Mouse (Mus musculus): ENCODE measurements around the gene Tcte2. TPM values are rescaled to one million over a fixed set of nuclear protein-coding genes. Genes with fewer than 3 reads are reported as not detected.

Gene Tcte2
- total and polyA plus RNA-seq, 3 experiments, result 0.17 TPM; not detected in 2

DNA sequence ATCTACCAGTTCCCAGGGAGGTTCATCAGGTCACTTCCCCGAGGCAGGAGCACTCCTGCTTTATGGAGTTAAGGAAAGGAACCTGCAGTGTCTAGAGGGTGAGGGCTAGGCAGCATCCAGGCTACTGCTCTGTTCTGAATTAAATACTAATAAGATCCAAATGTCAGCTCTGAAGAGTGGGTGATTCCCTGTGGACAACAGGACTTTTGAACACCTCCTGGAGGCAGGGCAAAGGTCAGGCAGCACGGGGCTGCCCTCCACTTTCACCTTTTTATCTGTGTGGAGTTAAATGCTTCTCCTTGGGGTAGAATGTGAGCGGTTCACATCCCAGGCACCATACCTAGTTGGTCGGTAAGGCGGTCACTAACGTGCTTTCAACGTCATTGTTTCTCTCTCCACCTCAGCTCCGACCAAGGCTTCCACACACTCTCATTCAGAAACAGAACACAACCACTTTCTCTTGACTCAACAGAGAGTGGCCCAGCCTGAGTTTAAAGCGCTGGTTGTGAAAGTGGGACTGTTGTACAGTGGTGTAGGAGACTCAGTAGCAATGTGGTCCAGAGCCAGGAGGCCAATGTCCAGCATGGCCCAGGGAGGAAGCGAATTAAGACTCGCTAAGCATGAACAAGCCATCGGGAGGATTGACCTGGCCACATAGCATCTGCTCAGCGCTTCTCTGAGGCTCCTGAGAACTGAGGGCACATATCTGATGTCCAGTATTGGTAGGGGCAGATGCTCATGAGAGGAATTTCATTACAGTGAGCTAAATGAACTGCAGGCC, 98.0 kb downstream of the Tcte2 start:
- Histone ChIP-seq H3K79me2 (replicated peaks; ENCODE audit: control insufficient read depth, extremely low read depth, insufficient read depth, poor library complexity, severe bottlenecking) (no peaks in the 10 kb centered on the region), H3K9ac (ENCODE audit: insufficient read depth, low read depth) (no peak overlapping the region), H3K4me1 (ENCODE audit: control insufficient read depth in 1 of 2, insufficient read depth in 2 of 2) (peaks cover 9 to 56% of the 10 kb centered on the region in 2 experiments; a peak in 3 of 4 replicates), H3K9me3 (replicated peaks; ENCODE audit: low read length) (no peaks in the 10 kb centered on the region), H3K4me3 (replicated peaks in 1 of 3; ENCODE audit: low read depth in 2 of 3, low read length in 2 of 3, poor library complexity in 1 of 3) (no peak overlapping the region), H3K27me3 (replicated peaks) (no peaks in the 10 kb centered on the region), H3K4me2 (ENCODE audit: insufficient read depth, low read depth, poor library complexity, severe bottlenecking) (no peak overlapping the region), H3K27ac (ENCODE audit: insufficient read depth, low read depth) (no peak overlapping the region), H3K36me3 (replicated peaks in 1 of 2; ENCODE audit: control insufficient read depth in 1 of 2, insufficient read depth in 1 of 2, low read length in 1 of 2) (no peaks in the 10 kb centered on the region)
- DNase-seq (ENCODE audit: extremely low read depth), result no peak
- TF ChIP-seq UBTF (IDR thresholded peaks at IDR 0.05; ENCODE audit: low read depth, low read length), result no peak
- TF ChIP-seq SIN3A (IDR thresholded peaks at IDR 0.05; ENCODE audit: low read length), result no peak
- no peak for TF ChIP-seq USF1 (IDR thresholded peaks at IDR 0.05; ENCODE audit: low read depth, low read length)
- no peak for TF ChIP-seq MAFK (IDR thresholded peaks at IDR 0.05; ENCODE audit: insufficient replicate concordance, low read length)
- TF ChIP-seq USF2 (conservative IDR thresholded peaks at IDR 0.05; ENCODE audit: low read depth, low read length), result no peak
- TF ChIP-seq NRF1 (IDR thresholded peaks at IDR 0.05; ENCODE audit: low read depth, low read length), result no peak
- in situ Hi-C loops (cut with MboI; ENCODE audit: low pct_ligation_motif_present, low pct_unique_long_range_greater_than_20kb, low sequenced_read_pairs) (no loop called here), dilution Hi-C loops (cut with MboI; ENCODE audit: extremely low pct_ligation_motif_present, extremely low pct_unique_long_range_greater_than_20kb, low sequenced_read_pairs) (no loop called here)

Other genes with a start within 250 kb of the Tcte2 start
- gene Afdn, start 1.3 kb downstream of the Tcte2 start, total RNA-seq (2012; rRNA removed), result 11.3 and 18.3 TPM in 2 replicates
- gene Afdn, start 1.3 kb downstream of the Tcte2 start, total RNA-seq (2014; rRNA removed), result 11.5 and 11.9 TPM in 2 replicates
- gene Afdn, start 1.3 kb downstream of the Tcte2 start, polyA plus RNA-seq (2012; ENCODE audit: insufficient read length, low read depth), result 18.0 and 23.3 TPM in 2 replicates
- gene Gm7168, start 186.5 kb upstream of the Tcte2 start, total RNA-seq (2012; rRNA removed), result not detected in 2 replicates
- not detected in 2 replicates for gene Gm7168, start 186.5 kb upstream of the Tcte2 start, total RNA-seq (2014; rRNA removed)
- not detected in 2 replicates for gene Gm7168, start 186.5 kb upstream of the Tcte2 start, polyA plus RNA-seq (2012; ENCODE audit: insufficient read length, low read depth)
- not detected in 2 replicates for gene Gm7356, start 241.9 kb upstream of the Tcte2 start, total RNA-seq (2012; rRNA removed)
- not detected in 2 replicates for gene Gm7356, start 241.9 kb upstream of the Tcte2 start, total RNA-seq (2014; rRNA removed)
- gene Gm7356, start 241.9 kb upstream of the Tcte2 start, polyA plus RNA-seq (2012; ENCODE audit: insufficient read length, low read depth), result not detected in 2 replicates

All from CH12.LX (cell line).